Mouse (Mus musculus) intestine, embryonic 16.5 days (tissue): ENCODE measurements around the gene Rapgef4. TPM values are rescaled to one million over a fixed set of nuclear protein-coding genes. Genes with fewer than 3 reads are reported as not detected.

Source experiments
- ATAC-seq: fragments of 200-750 bp; cut with Nextera tagmentation; 2 replicates; pipeline ENCODE4 v1.8.0; 2017; ENCODE audit warnings: moderate TSS enrichment, moderate library complexity
- H3K27ac ChIP-seq: fragments of 300-500 bp; sonication (generic); 2 replicates; pipeline ENCODE4 v1.5.1; 2014; ENCODE audit warnings: mild to moderate bottlenecking, low read length
- H3K27me3 ChIP-seq: fragments of 300-500 bp; sonication (generic); replicated peaks from 2 replicates; pipeline ENCODE4 v1.6.1; 2014; ENCODE audit warnings: low read length, control low read depth, mixed read lengths; ENCODE audit not compliant: control insufficient read depth, insufficient read depth
- H3K36me3 ChIP-seq: fragments of 300-500 bp; sonication (generic); 2 replicates; pipeline ENCODE4 v1.6.1; 2014; ENCODE audit warnings: low read length, control low read depth; ENCODE audit not compliant: control insufficient read depth, insufficient read depth
- H3K4me1 ChIP-seq: fragments of 300-500 bp; sonication (generic); 2 replicates; pipeline ENCODE4 v1.6.1; 2014; ENCODE audit warnings: low read length, control low read depth, mixed read lengths; ENCODE audit not compliant: control insufficient read depth, insufficient read depth
- H3K4me2 ChIP-seq: fragments of 300-500 bp; sonication (generic); 2 replicates; pipeline ENCODE4 v1.6.1; 2014; ENCODE audit warnings: low read depth, low read length, control low read depth
- H3K4me3 ChIP-seq: fragments of 300-500 bp; sonication (generic); 2 replicates; pipeline ENCODE4 v1.5.1; 2014; ENCODE audit warnings: mild to moderate bottlenecking, low read length
- H3K9ac ChIP-seq: fragments of 300-500 bp; sonication (generic); 2 replicates; pipeline ENCODE4 v1.6.1; 2014; ENCODE audit warnings: low read depth, low read length
- H3K9me3 ChIP-seq: fragments of 300-500 bp; sonication (generic); 2 replicates; pipeline ENCODE4 v1.6.1; 2016; ENCODE audit warnings: low read length, control low read depth; ENCODE audit not compliant: control insufficient read depth
- WGBS: fragments of 180-500 bp; shearing (Covaris S2); extraction: QIAGEN DNeasy Blood & Tissue Kit; methylation state at CpG from one replicate; pipeline ENCODE4 v1.1.7; 2014; 5-methylcytosine and 5-hydroxymethylcytosine counted together
- polyA plus RNA-seq: library from polyadenylated mRNA; unstranded; fragments of >200 nt; fragmentation: Nextera tagmentation; extraction: Ambion mirVana; gene quantifications from 2 replicates; pipeline ENCODE4 v1.2.1, GENCODE M21; 2015

Gene Rapgef4
- polyA plus RNA-seq, 1 experiment from 2014 or later: 2.8 TPM

- Histone ChIP-seq H3K27ac (peak overlapping the region; percentile 53), H3K4me1 (peaks cover 10% of the 10 kb centered on the region), H3K4me3 (peak overlapping the region; percentile 20), H3K27me3 (no peaks in the 10 kb centered on the region), H3K36me3 (no peaks in the 10 kb centered on the region), H3K4me2 (peak overlapping the region; percentile 29), H3K9me3 (no peaks in the 10 kb centered on the region), H3K9ac (no peak overlapping the region)
- peak; percentile 99 for ATAC-seq
- 20% methylated on average over 14 of the region's 14 CpGs for WGBS
Observed at GRCm38 (mm10) chr2:72254813-72255582, 274.0 kb downstream of the Rapgef4 start.

- Histone ChIP-seq H3K9me3 (no peaks in the 10 kb centered on the region), H3K27me3 (no peaks in the 10 kb centered on the region), H3K36me3 (no peaks in the 10 kb centered on the region), H3K4me1 (no peaks in the 10 kb centered on the region), H3K27ac (no peak overlapping the region), H3K9ac (no peak overlapping the region), H3K4me3 (no peak overlapping the region), H3K4me2 (no peak overlapping the region)
- 96% methylated on average over 1 of the region's 1 CpGs for WGBS
- ATAC-seq: no peak
Observed at GRCm38 (mm10) chr2:72260704-72261103, 279.7 kb downstream of the Rapgef4 start.

DNA sequence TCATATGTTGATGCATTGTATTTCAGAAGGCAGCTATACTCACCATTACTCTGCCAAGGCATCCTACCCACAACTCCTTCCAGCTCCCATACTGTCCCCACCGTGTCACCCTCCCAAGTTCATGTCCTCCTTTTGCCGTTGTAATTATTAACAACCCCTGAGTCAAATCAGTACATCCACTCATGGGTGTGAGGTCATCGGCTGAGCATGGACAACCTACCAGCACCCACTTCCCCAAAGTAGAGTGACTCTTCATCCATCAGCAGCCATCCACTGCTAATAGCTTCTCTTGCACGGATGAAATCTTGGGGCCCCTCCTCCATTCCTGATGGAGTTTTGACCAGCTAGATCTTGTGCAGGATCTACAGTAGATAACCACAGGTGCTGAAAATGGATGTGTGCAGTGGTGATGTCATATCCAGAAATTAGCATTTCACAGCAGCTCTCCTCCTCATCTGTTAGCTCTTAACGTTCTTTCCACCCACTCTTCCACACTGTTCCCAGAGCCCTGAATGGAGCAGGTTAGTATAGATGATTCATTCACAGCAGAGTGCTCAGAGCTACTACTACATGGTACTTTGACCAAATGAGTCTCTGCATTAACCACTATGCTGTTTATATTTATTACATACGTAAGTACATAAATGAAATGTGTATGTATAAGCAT lies 281.9 kb downstream of the Rapgef4 start:
- Histone ChIP-seq H3K27ac (no peak overlapping the region), H3K9me3 (no peaks in the 10 kb centered on the region), H3K9ac (no peak overlapping the region), H3K4me3 (no peak overlapping the region), H3K36me3 (no peaks in the 10 kb centered on the region), H3K4me1 (0 out of 2 replicates have a peak, but pooled peaks cover 3% of the 10 kb centered on the region), H3K4me2 (no peak overlapping the region), H3K27me3 (no peaks in the 10 kb centered on the region)
- WGBS: 84% methylated on average over 6 of the region's 6 CpGs
- no peak for ATAC-seq

GRCm38 (mm10) chr2:72267390-72267789 lies 286.4 kb downstream of the Rapgef4 start:
- Histone ChIP-seq H3K4me3 (no peak overlapping the region), H3K9me3 (no peaks in the 10 kb centered on the region), H3K27me3 (no peaks in the 10 kb centered on the region), H3K27ac (no peak overlapping the region), H3K36me3 (no peaks in the 10 kb centered on the region), H3K4me2 (no peak overlapping the region), H3K4me1 (0 out of 2 replicates have a peak, but pooled peaks cover 3% of the 10 kb centered on the region), H3K9ac (no peak overlapping the region)
- 82% methylated on average over 6 of the region's 6 CpGs for WGBS
- ATAC-seq: no peak

DNA sequence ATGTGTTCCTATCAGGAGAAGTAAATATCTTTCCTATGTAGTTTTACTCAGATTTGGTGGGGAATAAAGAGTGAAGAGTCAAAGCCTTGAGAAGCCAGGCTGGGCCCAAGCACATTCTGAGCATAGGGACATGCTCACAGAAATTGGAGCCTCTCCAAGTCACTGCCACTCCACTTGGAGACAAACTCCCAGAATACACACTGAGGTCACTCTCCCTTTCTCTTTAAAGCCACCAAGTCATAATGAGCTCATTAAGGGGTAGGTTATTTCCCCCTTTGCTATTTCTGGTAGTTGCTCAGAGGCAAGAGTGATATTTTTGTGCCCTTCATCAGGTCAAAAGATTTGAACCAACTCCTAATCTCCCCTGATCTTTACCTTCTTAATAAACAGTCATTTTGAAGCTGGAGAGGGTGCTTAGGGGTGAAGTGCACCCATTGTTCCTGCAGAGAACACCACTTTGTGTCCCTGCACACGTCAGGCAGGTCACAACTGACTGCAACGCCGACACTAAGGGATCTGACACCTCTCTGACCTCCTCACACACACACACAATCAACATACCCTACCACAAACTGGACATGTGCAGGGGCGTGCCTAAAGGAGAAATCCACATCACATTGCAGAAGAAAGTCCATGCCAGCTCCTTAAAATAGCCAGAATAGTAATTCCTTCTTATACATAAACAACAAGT lies 288.8 kb downstream of the Rapgef4 start:
- Histone ChIP-seq H3K4me2 (no peak overlapping the region), H3K27me3 (no peaks in the 10 kb centered on the region), H3K27ac (no peak overlapping the region), H3K9me3 (no peaks in the 10 kb centered on the region), H3K4me3 (no peak overlapping the region), H3K4me1 (0 out of 2 replicates have a peak, but pooled peaks cover 3% of the 10 kb centered on the region), H3K36me3 (no peaks in the 10 kb centered on the region), H3K9ac (no peak overlapping the region)
- 77% methylated on average over 4 of the region's 4 CpGs for WGBS
- ATAC-seq: no peak

GRCm38 (mm10) chr2:72278247-72278873 lies 297.3 kb downstream of the Rapgef4 start:
- Histone ChIP-seq H3K36me3 (no peaks in the 10 kb centered on the region), H3K9ac (no peak overlapping the region), H3K27ac (no peak overlapping the region), H3K4me1 (no peaks in the 10 kb centered on the region), H3K27me3 (no peaks in the 10 kb centered on the region), H3K9me3 (no peaks in the 10 kb centered on the region), H3K4me3 (no peak overlapping the region), H3K4me2 (no peak overlapping the region)
- 79% methylated on average over 4 of the region's 4 CpGs for WGBS
- ATAC-seq: no peak

DNA sequence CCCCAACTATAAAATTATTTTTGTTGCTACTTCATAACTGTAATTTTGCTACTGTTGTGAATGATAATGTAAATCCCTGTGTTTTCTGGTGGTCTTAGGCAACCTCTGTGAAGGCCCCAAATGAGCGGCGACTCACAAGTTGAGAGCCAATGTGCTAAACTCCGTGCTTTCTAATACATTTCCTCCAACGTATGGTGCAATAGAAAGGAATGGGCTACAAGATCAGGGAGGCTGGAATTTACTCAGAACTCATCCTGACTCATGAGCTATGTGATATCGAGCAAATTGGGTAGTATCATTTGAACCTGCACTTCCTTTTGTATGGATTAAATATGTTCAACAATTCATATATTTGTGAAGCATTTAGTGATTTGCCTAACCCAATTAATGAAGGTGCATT lies 299.5 kb downstream of the Rapgef4 start:
- WGBS: 88% methylated on average over 5 of the region's 5 CpGs
- H3K9me3 ChIP-seq: no peaks in the 10 kb centered on the region
- no peak for ATAC-seq
- H3K4me1 ChIP-seq: no peaks in the 10 kb centered on the region
- H3K36me3 ChIP-seq: no peaks in the 10 kb centered on the region
- H3K9ac ChIP-seq: no peak overlapping the region
- H3K4me2 ChIP-seq: no peak overlapping the region
- no peak overlapping the region for H3K4me3 ChIP-seq
- H3K27me3 ChIP-seq: no peaks in the 10 kb centered on the region
- no peak overlapping the region for H3K27ac ChIP-seq

GRCm38 (mm10) chr2:72281971-72282370 lies 300.9 kb downstream of the Rapgef4 start:
- H3K27ac ChIP-seq: no peak overlapping the region
- no peak overlapping the region for H3K4me3 ChIP-seq
- H3K4me1 ChIP-seq: no peaks in the 10 kb centered on the region
- ATAC-seq: no peak
- H3K4me2 ChIP-seq: no peak overlapping the region
- H3K36me3 ChIP-seq: no peaks in the 10 kb centered on the region
- H3K9ac ChIP-seq: no peak overlapping the region
- H3K9me3 ChIP-seq: no peaks in the 10 kb centered on the region
- WGBS: 91% methylated on average over 14 of the region's 14 CpGs
- H3K27me3 ChIP-seq: no peaks in the 10 kb centered on the region

GRCm38 (mm10) chr2:72282733-72283132 lies 301.7 kb downstream of the Rapgef4 start:
- Histone ChIP-seq H3K4me1 (peaks cover 7% of the 10 kb centered on the region), H3K4me3 (no peak overlapping the region), H3K36me3 (no peaks in the 10 kb centered on the region), H3K9me3 (no peaks in the 10 kb centered on the region), H3K27ac (no peak overlapping the region), H3K9ac (no peak overlapping the region), H3K4me2 (no peak overlapping the region), H3K27me3 (no peaks in the 10 kb centered on the region)
- WGBS: 84% methylated on average over 4 of the region's 4 CpGs
- ATAC-seq: no peak
